ENCODE assay signal across 8 mouse cellular contexts in genomic region chr17:55944866-55945682, GRCm38 (mm10). TPM values are rescaled to one million over a fixed set of nuclear protein-coding genes. Genes with fewer than 3 reads are reported as not detected.
DNase-seq lines count a peak whose midpoint lies in the region; ATAC-seq and TF ChIP-seq lines count a peak whose summit lies in the region.
"Not testable (repeated sequence)": the region's sequence is repeated elsewhere in the genome, so short reads cannot be mapped to it uniquely, and the experiment has no call there.

No protein-coding gene starts in this region.

- not testable (repeated sequence) for H3K36me3 ChIP-seq in ES-Bruce4 (ENCODE audit: control insufficient read depth, insufficient read depth, low read length, poor library complexity, severe bottlenecking); forebrain, embryonic 15.5 days; neural tube, embryonic 15.5 days

- ATAC-seq in forebrain, embryonic 15.5 days (replicated peaks) = peak; percentile 98
- ATAC-seq in neural tube, embryonic 15.5 days (ENCODE audit: low FRiP score) = peak; percentile 98

- peak overlapping the region; percentile 67 for H3K4me2 ChIP-seq in forebrain, embryonic 15.5 days (replicated peaks)
- H3K4me2 ChIP-seq in neural tube, embryonic 15.5 days = peak overlapping the region; percentile 87

- peak overlapping the region; percentile 55 for H3K9ac ChIP-seq in ES-Bruce4 (ENCODE audit: low read depth, poor library complexity, severe bottlenecking)
- peak overlapping the region; percentile 62 for H3K9ac ChIP-seq in forebrain, embryonic 15.5 days (replicated peaks)
- peak overlapping the region; percentile 70 for H3K9ac ChIP-seq in neural tube, embryonic 15.5 days (replicated peaks)

- under 1% methylated on average over 56 of the region's 56 CpGs for WGBS in forebrain, embryonic 15.5 days
- under 1% methylated on average over 56 of the region's 56 CpGs for WGBS in lung, adult 2 months
- under 1% methylated on average over 56 of the region's 56 CpGs for WGBS in neural tube, embryonic 15.5 days

- not testable (repeated sequence) for TF ChIP-seq POLR2A in ES-Bruce4 (IDR thresholded peaks at IDR 0.05; ENCODE audit: insufficient read depth, low read length)
- TF ChIP-seq POLR2A in lung, adult 2 months (IDR thresholded peaks at IDR 0.05; ENCODE audit: borderline replicate concordance, extremely low read depth, low read depth, low read length) = peak; percentile 81; the same call in 1 of the 2 replicates

- TF ChIP-seq CTCF in ES-Bruce4 (IDR thresholded peaks at IDR 0.05; ENCODE audit: low read depth, low read length); layer of hippocampus, adult 2 months (conservative IDR thresholded peaks at IDR 0.05); lung, adult 2 months (IDR thresholded peaks at IDR 0.05; ENCODE audit: insufficient read depth, low read length): not testable (repeated sequence)

- DNase-seq in cerebellum, adult 11 months = peak; percentile 94
- DNase-seq in heart, postnatal 25 days (ENCODE audit: low spot score) = peak; percentile 91
- peak; percentile 93 to 97 for DNase-seq in layer of hippocampus, adult 2 months (ENCODE audit: low spot score in 2 of 2)
- DNase-seq in lung, adult 2 months = peak; percentile 92
- peak; percentile 93 for DNase-seq in testis, postnatal 14 days (ENCODE audit: low spot score)

- peak overlapping the region; percentile 99 for H3K4me3 ChIP-seq in ES-Bruce4 (ENCODE audit: low read depth, low read length)
- peak overlapping the region; percentile 54 for H3K4me3 ChIP-seq in forebrain, embryonic 15.5 days
- peak overlapping the region; percentile 67 for H3K4me3 ChIP-seq in layer of hippocampus, adult 2 months
- H3K4me3 ChIP-seq in lung, adult 2 months (replicated peaks; ENCODE audit: extremely low read depth, low read depth, low read length) = peak overlapping the region; percentile 81
- peak overlapping the region; percentile 55 for H3K4me3 ChIP-seq in neural tube, embryonic 15.5 days (replicated peaks)

- not testable (repeated sequence) for H3K9me3 ChIP-seq in ES-Bruce4 (replicated peaks; ENCODE audit: control insufficient read depth, insufficient read depth, low read length, poor library complexity, severe bottlenecking); forebrain, embryonic 15.5 days; neural tube, embryonic 15.5 days (replicated peaks)

- not testable (repeated sequence) for H3K4me1 ChIP-seq in ES-Bruce4 (ENCODE audit: control insufficient read depth, insufficient read depth, low read length); forebrain, embryonic 15.5 days; lung, adult 2 months (ENCODE audit: control insufficient read depth, insufficient read depth, low read length)
- H3K4me1 ChIP-seq in neural tube, embryonic 15.5 days = peaks cover 11% of the 10 kb centered on the region

- intact Hi-C loops in heart, postnatal 25 days (cut with DNase I) = loop anchor here (2.0 to 5.0 kb wide), 2 partner anchors 66 to 233 kb away; partner anchors contain the start of genes Pot1b and Zfp119a

- 0 out of 2 replicates have a peak overlapping the region, but pooled peaks have one; percentile 43 for H3K27ac ChIP-seq in ES-Bruce4 (ENCODE audit: insufficient read depth, low read length)
- H3K27ac ChIP-seq in forebrain, embryonic 15.5 days (replicated peaks) = peak overlapping the region; percentile 94
- H3K27ac ChIP-seq in layer of hippocampus, adult 2 months = peak overlapping the region; percentile 96
- peak overlapping the region; percentile 94 for H3K27ac ChIP-seq in neural tube, embryonic 15.5 days (replicated peaks)

- H3K27me3 ChIP-seq in ES-Bruce4 (ENCODE audit: control insufficient read depth, insufficient read depth, low read length, poor library complexity, severe bottlenecking); forebrain, embryonic 15.5 days; neural tube, embryonic 15.5 days (replicated peaks): not testable (repeated sequence)

- not testable (repeated sequence) for TF ChIP-seq EP300 in ES-Bruce4 (IDR thresholded peaks at IDR 0.05; ENCODE audit: insufficient read depth, low read depth, low read length)

RNA-seq across cellular contexts. Expression of gene Zfp119b, which starts 4.2 kb away (rescaled TPM):
- 7.5 and 7.8 TPM in 2 replicates for polyA plus RNA-seq in ES-Bruce4 (2011; ENCODE audit: insufficient read depth, insufficient read length, low read depth, missing spikeins)
- 6.9 and 7.9 TPM in 2 replicates for polyA plus RNA-seq in forebrain, embryonic 15.5 days (2015; fragmentation: Nextera tagmentation; extraction: Ambion mirVana)
- total RNA-seq in heart, postnatal 25 days (2021) = 1 to 10 TPM; 3.1 to 3.6 TPM
- total RNA-seq in layer of hippocampus, adult 2 months (2021) = 1 to 10 TPM; 3.5 to 4.0 TPM
- 0.29 and 0.70 TPM in 2 replicates for polyA plus RNA-seq in lung, adult 2 months (2012; rRNA removed)
- 9.2 and 9.3 TPM in 2 replicates for polyA plus RNA-seq in neural tube, embryonic 15.5 days (2015; fragmentation: Nextera tagmentation; extraction: Ambion mirVana)

RNA-seq across cellular contexts. Expression of gene Ebi3, which starts 7.4 kb away (rescaled TPM):
- not detected in 2 replicates for polyA plus RNA-seq in ES-Bruce4 (2011; ENCODE audit: insufficient read depth, insufficient read length, low read depth, missing spikeins)
- polyA plus RNA-seq in forebrain, embryonic 15.5 days (2015; fragmentation: Nextera tagmentation; extraction: Ambion mirVana) = 3.1 and 3.9 TPM in 2 replicates
- under 1 TPM; 0.75 to 0.81 TPM for total RNA-seq in heart, postnatal 25 days (2021)
- total RNA-seq in layer of hippocampus, adult 2 months (2021) = 1 to 10 TPM; 1.0 to 1.6 TPM
- polyA plus RNA-seq in lung, adult 2 months (2012; rRNA removed) = 7.3 and 12.4 TPM in 2 replicates
- 7.4 and 9.0 TPM in 2 replicates for polyA plus RNA-seq in neural tube, embryonic 15.5 days (2015; fragmentation: Nextera tagmentation; extraction: Ambion mirVana)

RNA-seq across cellular contexts. Expression of gene Yju2, which starts 13.8 kb away (rescaled TPM):
- polyA plus RNA-seq in ES-Bruce4 (2011; ENCODE audit: insufficient read depth, insufficient read length, low read depth, missing spikeins) = 10.7 and 11.0 TPM in 2 replicates
- polyA plus RNA-seq in forebrain, embryonic 15.5 days (2015; fragmentation: Nextera tagmentation; extraction: Ambion mirVana) = 25.2 and 27.8 TPM in 2 replicates
- 1 to 10 TPM; 9.6 to 9.7 TPM for total RNA-seq in heart, postnatal 25 days (2021)
- total RNA-seq in layer of hippocampus, adult 2 months (2021) = 10 to 100 TPM; 18.1 to 19.0 TPM
- 8.8 and 9.5 TPM in 2 replicates for polyA plus RNA-seq in lung, adult 2 months (2012; rRNA removed)
- polyA plus RNA-seq in neural tube, embryonic 15.5 days (2015; fragmentation: Nextera tagmentation; extraction: Ambion mirVana) = 19.5 and 23.5 TPM in 2 replicates

RNA-seq across cellular contexts. Expression of gene Shd, which starts 25.2 kb away (rescaled TPM):
- polyA plus RNA-seq in ES-Bruce4 (2011; ENCODE audit: insufficient read depth, insufficient read length, low read depth, missing spikeins) = 2.5 and 4.3 TPM in 2 replicates
- polyA plus RNA-seq in forebrain, embryonic 15.5 days (2015; fragmentation: Nextera tagmentation; extraction: Ambion mirVana) = 118 and 121 TPM in 2 replicates
- total RNA-seq in heart, postnatal 25 days (2021) = under 1 TPM; 0.49 to 0.92 TPM
- 10 to 100 TPM; 23.7 to 28.4 TPM for total RNA-seq in layer of hippocampus, adult 2 months (2021)
- 1.6 and 1.9 TPM in 2 replicates for polyA plus RNA-seq in lung, adult 2 months (2012; rRNA removed)
- polyA plus RNA-seq in neural tube, embryonic 15.5 days (2015; fragmentation: Nextera tagmentation; extraction: Ambion mirVana) = 152 and 195 TPM in 2 replicates

RNA-seq across cellular contexts. Expression of gene Fsd1, which starts 41.2 kb away (rescaled TPM):
- 22.0 and 46.7 TPM in 2 replicates for polyA plus RNA-seq in ES-Bruce4 (2011; ENCODE audit: insufficient read depth, insufficient read length, low read depth, missing spikeins)
- 127 and 151 TPM in 2 replicates for polyA plus RNA-seq in forebrain, embryonic 15.5 days (2015; fragmentation: Nextera tagmentation; extraction: Ambion mirVana)
- under 1 TPM in 1 of 2 experiments, not detected in 1; 0.47 TPM for total RNA-seq in heart, postnatal 25 days (2021)
- 10 to 100 TPM; 67.2 to 69.0 TPM for total RNA-seq in layer of hippocampus, adult 2 months (2021)
- 0.17 and 0.31 TPM in 2 replicates for polyA plus RNA-seq in lung, adult 2 months (2012; rRNA removed)
- polyA plus RNA-seq in neural tube, embryonic 15.5 days (2015; fragmentation: Nextera tagmentation; extraction: Ambion mirVana) = 189 and 228 TPM in 2 replicates

Comparison
In these comparisons a context has a peak if more than half of its experiments do, and no peak if none do; other contexts are left out.
1. Peak in every context shown above with its lines: DNase-seq, ATAC-seq, H3K4me3 ChIP-seq and H3K27ac ChIP-seq.
2. H3K27ac ChIP-seq: peak in every context shown above with its lines; median percentile 96 in layer of hippocampus, adult 2 months; 94 in forebrain, embryonic 15.5 days; 94 in neural tube, embryonic 15.5 days; 43 in ES-Bruce4.